Mouse (Mus musculus): ENCODE measurements around the gene Slc13a1. TPM values are rescaled to one million over a fixed set of nuclear protein-coding genes. Genes with fewer than 3 reads are reported as not detected.

Gene Slc13a1
- polyA plus RNA-seq, 1 experiment = 0.05 TPM

GRCm38 (mm10) chr6:24100705-24101104 is 67.2 kb downstream of the Slc13a1 start:
- TF ChIP-seq POLR2A (IDR thresholded peaks at IDR 0.05; ENCODE audit: low read depth, low read length) (no peak), CTCF (IDR thresholded peaks at IDR 0.05; ENCODE audit: extremely low read depth, insufficient read depth, insufficient read length, insufficient replicate concordance) (no peak)
- Histone ChIP-seq H3K27me3 (ENCODE audit: control insufficient read depth, insufficient read depth, low read length) (no peaks in the 10 kb centered on the region), H3K4me3 (ENCODE audit: extremely low read depth, insufficient read depth, insufficient read length) (no peak overlapping the region), H3K27ac (ENCODE audit: insufficient read depth, low read length) (no peak overlapping the region), H3K36me3 (ENCODE audit: control insufficient read depth, insufficient read depth, low read length) (no peaks in the 10 kb centered on the region), H3K4me1 (ENCODE audit: control insufficient read depth, insufficient read depth, insufficient read length) (no peaks in the 10 kb centered on the region)
- DNase-seq (ENCODE audit: low read depth in 1 of 2, low spot score in 2 of 2) = no peak
- WGBS = 76% methylated on average over 5 of the region's 5 CpGs

- H3K4me1 ChIP-seq (ENCODE audit: control insufficient read depth, insufficient read depth, insufficient read length) = no peaks in the 10 kb centered on the region
- TF ChIP-seq POLR2A (IDR thresholded peaks at IDR 0.05; ENCODE audit: low read depth, low read length) (no peak), CTCF (IDR thresholded peaks at IDR 0.05; ENCODE audit: extremely low read depth, insufficient read depth, insufficient read length, insufficient replicate concordance) (no peak)
- DNase-seq (ENCODE audit: low read depth in 1 of 2, low spot score in 2 of 2) = no peak
- H3K4me3 ChIP-seq (ENCODE audit: extremely low read depth, insufficient read depth, insufficient read length) = no peak overlapping the region
- no peaks in the 10 kb centered on the region for H3K36me3 ChIP-seq (ENCODE audit: control insufficient read depth, insufficient read depth, low read length)
- no peaks in the 10 kb centered on the region for H3K27me3 ChIP-seq (ENCODE audit: control insufficient read depth, insufficient read depth, low read length)
- H3K27ac ChIP-seq (ENCODE audit: insufficient read depth, low read length) = no peak overlapping the region
Observed at GRCm38 (mm10) chr6:24097400-24097799, 70.5 kb downstream of the Slc13a1 start.

GRCm38 (mm10) chr6:24076089-24076488 is 91.8 kb downstream of the Slc13a1 start:
- TF ChIP-seq CTCF (IDR thresholded peaks at IDR 0.05; ENCODE audit: extremely low read depth, insufficient read depth, insufficient read length, insufficient replicate concordance) (no peak), POLR2A (IDR thresholded peaks at IDR 0.05; ENCODE audit: low read depth, low read length) (no peak)
- Histone ChIP-seq H3K36me3 (ENCODE audit: control insufficient read depth, insufficient read depth, low read length) (no peaks in the 10 kb centered on the region), H3K27me3 (ENCODE audit: control insufficient read depth, insufficient read depth, low read length) (no peaks in the 10 kb centered on the region), H3K4me3 (ENCODE audit: extremely low read depth, insufficient read depth, insufficient read length) (no peak overlapping the region), H3K4me1 (ENCODE audit: control insufficient read depth, insufficient read depth, insufficient read length) (no peaks in the 10 kb centered on the region), H3K27ac (ENCODE audit: insufficient read depth, low read length) (no peak overlapping the region)
- no peak for DNase-seq (ENCODE audit: low read depth in 1 of 2, low spot score in 2 of 2)
- WGBS = 55% methylated on average over 2 of the region's 2 CpGs

GRCm38 (mm10) chr6:24072804-24073203 is 95.1 kb downstream of the Slc13a1 start:
- 71% methylated on average over 4 of the region's 4 CpGs for WGBS
- H3K36me3 ChIP-seq (ENCODE audit: control insufficient read depth, insufficient read depth, low read length) = no peaks in the 10 kb centered on the region
- no peak overlapping the region for H3K4me3 ChIP-seq (ENCODE audit: extremely low read depth, insufficient read depth, insufficient read length)
- H3K4me1 ChIP-seq (ENCODE audit: control insufficient read depth, insufficient read depth, insufficient read length) = no peaks in the 10 kb centered on the region
- H3K27me3 ChIP-seq (ENCODE audit: control insufficient read depth, insufficient read depth, low read length) = no peaks in the 10 kb centered on the region
- H3K27ac ChIP-seq (ENCODE audit: insufficient read depth, low read length) = no peak overlapping the region
- TF ChIP-seq CTCF (IDR thresholded peaks at IDR 0.05; ENCODE audit: extremely low read depth, insufficient read depth, insufficient read length, insufficient replicate concordance) (no peak), POLR2A (IDR thresholded peaks at IDR 0.05; ENCODE audit: low read depth, low read length) (no peak)
- no peak for DNase-seq (ENCODE audit: low read depth in 1 of 2, low spot score in 2 of 2)

- no peaks in the 10 kb centered on the region for H3K27me3 ChIP-seq (ENCODE audit: control insufficient read depth, insufficient read depth, low read length)
- 87% methylated on average over 3 of the region's 3 CpGs for WGBS
- DNase-seq (ENCODE audit: low read depth in 1 of 2, low spot score in 2 of 2) = no peak
- H3K4me3 ChIP-seq (ENCODE audit: extremely low read depth, insufficient read depth, insufficient read length) = no peak overlapping the region
- no peak overlapping the region for H3K27ac ChIP-seq (ENCODE audit: insufficient read depth, low read length)
- no peaks in the 10 kb centered on the region for H3K4me1 ChIP-seq (ENCODE audit: control insufficient read depth, insufficient read depth, insufficient read length)
- no peak for TF ChIP-seq POLR2A (IDR thresholded peaks at IDR 0.05; ENCODE audit: low read depth, low read length)
- TF ChIP-seq CTCF (IDR thresholded peaks at IDR 0.05; ENCODE audit: extremely low read depth, insufficient read depth, insufficient read length, insufficient replicate concordance) = no peak
- H3K36me3 ChIP-seq (ENCODE audit: control insufficient read depth, insufficient read depth, low read length) = no peaks in the 10 kb centered on the region
Observed at GRCm38 (mm10) chr6:24059754-24060153, 108.1 kb downstream of the Slc13a1 start.

- Histone ChIP-seq H3K4me1 (ENCODE audit: control insufficient read depth, insufficient read depth, insufficient read length) (no peaks in the 10 kb centered on the region), H3K36me3 (ENCODE audit: control insufficient read depth, insufficient read depth, low read length) (no peaks in the 10 kb centered on the region), H3K4me3 (ENCODE audit: extremely low read depth, insufficient read depth, insufficient read length) (no peak overlapping the region), H3K27me3 (ENCODE audit: control insufficient read depth, insufficient read depth, low read length) (no peaks in the 10 kb centered on the region), H3K27ac (ENCODE audit: insufficient read depth, low read length) (no peak overlapping the region)
- no peak for DNase-seq (ENCODE audit: low read depth in 1 of 2, low spot score in 2 of 2)
- 79% methylated on average over 4 of the region's 4 CpGs for WGBS
- TF ChIP-seq CTCF (IDR thresholded peaks at IDR 0.05; ENCODE audit: extremely low read depth, insufficient read depth, insufficient read length, insufficient replicate concordance) = no peak
- TF ChIP-seq POLR2A (IDR thresholded peaks at IDR 0.05; ENCODE audit: low read depth, low read length) = no peak
Observed at GRCm38 (mm10) chr6:24055086-24055485, 112.8 kb downstream of the Slc13a1 start.

- Histone ChIP-seq H3K36me3 (ENCODE audit: control insufficient read depth, insufficient read depth, low read length) (no peaks in the 10 kb centered on the region), H3K4me1 (ENCODE audit: control insufficient read depth, insufficient read depth, insufficient read length) (no peaks in the 10 kb centered on the region), H3K4me3 (ENCODE audit: extremely low read depth, insufficient read depth, insufficient read length) (no peak overlapping the region), H3K27ac (ENCODE audit: insufficient read depth, low read length) (no peak overlapping the region), H3K27me3 (ENCODE audit: control insufficient read depth, insufficient read depth, low read length) (no peaks in the 10 kb centered on the region)
- DNase-seq (ENCODE audit: low read depth in 1 of 2, low spot score in 2 of 2) = no peak
- 88% methylated on average over 9 of the region's 9 CpGs for WGBS
- no peak for TF ChIP-seq POLR2A (IDR thresholded peaks at IDR 0.05; ENCODE audit: low read depth, low read length)
- no peak for TF ChIP-seq CTCF (IDR thresholded peaks at IDR 0.05; ENCODE audit: extremely low read depth, insufficient read depth, insufficient read length, insufficient replicate concordance)
Observed at GRCm38 (mm10) chr6:24054086-24054710, 113.7 kb downstream of the Slc13a1 start.

Data from spleen, adult 2 months (tissue).